Mouse (Mus musculus) kidney, postnatal 10 days (tissue): ENCODE measurements around the gene Cybb.
"Not testable (repeated sequence)": the region's sequence is repeated elsewhere in the genome, so short reads cannot be mapped to it uniquely, and the experiment has no call there.

ENCODE experiments used
- DNase-seq: peaks from one replicate; pipeline ENCODE4 v3.0.0; 2021; ENCODE audit warnings: mixed read lengths

The Cybb gene

DNA sequence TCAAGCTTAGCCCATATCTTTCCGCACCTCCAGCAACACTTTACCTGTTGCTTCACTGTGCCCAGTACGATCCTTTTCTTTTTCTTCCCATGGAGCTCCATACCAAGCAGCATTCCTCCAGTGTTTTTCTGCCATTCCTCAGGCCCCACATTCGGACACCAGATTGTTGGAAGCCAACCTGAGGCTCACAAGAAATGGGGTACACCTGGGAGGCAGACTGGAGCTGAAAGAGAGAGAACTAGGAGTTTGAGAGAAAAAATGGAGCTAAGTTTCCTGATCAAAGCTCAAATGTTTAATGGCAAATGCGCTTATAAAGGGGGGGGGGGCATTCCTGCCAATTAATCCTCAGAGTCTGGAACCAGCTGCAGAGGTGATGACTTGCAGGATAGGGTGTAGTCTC is at the start of gene Cybb:
Gene Cybb, minus strand, starts transcription at position 101 of the 400 bp plus-strand sequence.
- DNase-seq, result no peak

DNA sequence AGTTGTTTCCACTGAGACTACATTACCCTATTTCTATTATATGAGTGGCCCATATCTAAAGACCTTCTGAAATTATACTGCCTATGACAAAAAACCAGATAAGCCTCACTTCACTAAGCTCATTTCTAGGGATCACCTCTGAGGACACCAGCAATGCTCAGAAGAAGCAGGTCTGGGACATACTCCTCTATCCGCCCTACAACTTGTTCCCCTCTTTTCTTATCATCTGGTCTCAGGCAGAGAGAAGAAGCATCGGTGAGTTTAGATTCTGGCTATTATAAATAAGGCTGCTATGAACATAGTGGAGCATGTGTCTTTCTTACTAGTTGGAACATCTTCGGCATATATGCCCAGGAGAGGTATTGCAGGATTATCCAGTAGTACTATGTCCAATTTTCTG is 49.3 kb upstream of the Cybb start:
- DNase-seq, result no peak

DNA sequence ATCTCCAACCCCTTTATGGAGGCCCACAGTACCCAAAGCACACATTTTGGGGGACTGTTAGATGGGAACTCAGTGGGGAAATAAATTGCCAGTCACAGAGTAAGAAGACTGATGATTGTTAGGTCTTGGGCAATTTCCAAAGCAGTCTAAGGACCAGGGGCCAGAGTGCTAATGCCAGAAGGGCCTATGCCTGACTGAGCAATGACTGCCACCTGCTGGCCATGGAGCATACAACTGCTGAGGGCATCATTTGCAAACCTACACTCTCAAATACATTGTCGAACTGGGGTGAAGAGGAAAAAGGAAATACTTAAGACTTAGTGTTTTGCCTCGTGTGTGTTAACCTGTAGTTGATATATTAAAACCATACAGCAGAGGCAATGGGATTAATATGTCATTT is 32.4 kb upstream of the Cybb start:
- DNase-seq, result peak; percentile 73

DNA sequence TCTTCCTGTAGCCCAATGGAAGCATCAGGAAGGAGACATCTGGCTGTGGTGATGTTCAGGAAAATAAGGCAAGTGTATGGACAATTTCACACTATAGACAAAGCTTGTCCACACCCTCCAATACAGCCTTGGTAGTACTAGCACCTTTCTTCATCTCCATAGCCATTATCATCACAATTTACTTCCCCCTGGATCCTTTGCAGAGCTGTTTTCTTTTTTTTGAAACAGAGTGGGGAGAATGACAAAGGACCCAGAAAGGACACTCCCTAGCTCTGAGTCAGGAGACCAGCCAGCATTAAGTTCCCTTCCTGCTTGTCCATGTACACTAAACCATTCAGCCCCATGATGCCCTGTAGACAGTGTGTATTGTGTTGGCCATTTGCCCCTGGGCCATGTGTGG is 30.0 kb upstream of the Cybb start:
- DNase-seq, result not testable (repeated sequence)

DNA sequence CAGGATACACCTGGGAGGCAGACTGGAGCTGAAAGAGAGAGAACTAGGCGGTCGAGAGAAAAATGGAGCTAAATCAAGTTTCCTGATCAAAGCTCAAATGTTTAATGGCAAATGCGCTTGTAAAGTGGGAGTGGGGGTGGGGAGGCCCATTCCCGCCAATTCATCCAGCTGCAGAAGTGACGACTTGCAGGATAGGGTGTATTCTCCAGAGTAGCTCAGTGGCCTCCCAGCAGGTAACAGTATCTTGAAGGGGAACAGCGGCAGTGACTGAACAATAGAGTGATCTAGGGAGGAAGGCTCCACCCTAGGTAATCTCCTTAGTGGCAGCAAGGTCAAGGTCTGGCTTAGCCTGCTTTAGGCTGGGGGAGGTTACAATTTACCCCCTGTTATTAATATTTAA is 12.5 kb downstream of the Cybb start:
- not testable (repeated sequence) for DNase-seq

DNA sequence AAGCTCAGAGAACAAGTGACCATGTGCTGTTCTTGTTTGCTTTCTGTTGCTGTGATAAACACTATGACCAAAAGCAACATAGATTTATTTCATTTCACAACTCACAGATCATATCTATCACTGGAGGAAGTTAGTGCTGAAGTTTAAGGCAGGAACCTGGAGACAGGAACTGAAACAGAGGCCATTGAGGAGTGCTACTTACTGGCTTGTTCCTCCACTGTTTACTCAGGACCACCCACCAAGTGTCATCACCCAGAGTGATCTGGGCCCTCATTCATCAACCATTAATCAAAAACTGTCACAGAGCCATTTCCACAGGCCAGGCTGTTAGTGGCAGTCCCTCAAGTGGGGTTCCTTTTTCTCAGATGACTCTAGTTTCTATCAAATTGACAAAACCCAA is 13.1 kb downstream of the Cybb start:
- DNase-seq, result no peak

DNA sequence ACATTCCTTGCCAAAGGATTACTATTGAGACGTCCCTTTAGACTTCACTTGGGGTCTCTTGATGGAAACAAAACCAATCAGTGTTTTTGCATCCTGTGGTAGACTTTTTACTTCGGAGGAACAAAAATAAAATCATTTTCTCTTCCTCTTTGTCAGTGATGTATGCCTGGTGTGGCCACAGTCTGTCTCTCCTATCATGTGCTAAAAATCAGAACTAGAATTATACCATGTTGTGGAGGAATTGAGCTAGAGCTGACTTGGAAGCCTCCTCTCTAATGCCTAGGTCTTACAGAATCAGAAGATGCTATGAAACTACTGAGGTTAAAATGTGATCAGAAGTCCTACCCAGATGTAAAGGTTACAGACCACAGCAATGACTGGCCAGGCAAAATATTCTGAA is 13.8 kb downstream of the Cybb start:
- DNase-seq, result no peak

DNA sequence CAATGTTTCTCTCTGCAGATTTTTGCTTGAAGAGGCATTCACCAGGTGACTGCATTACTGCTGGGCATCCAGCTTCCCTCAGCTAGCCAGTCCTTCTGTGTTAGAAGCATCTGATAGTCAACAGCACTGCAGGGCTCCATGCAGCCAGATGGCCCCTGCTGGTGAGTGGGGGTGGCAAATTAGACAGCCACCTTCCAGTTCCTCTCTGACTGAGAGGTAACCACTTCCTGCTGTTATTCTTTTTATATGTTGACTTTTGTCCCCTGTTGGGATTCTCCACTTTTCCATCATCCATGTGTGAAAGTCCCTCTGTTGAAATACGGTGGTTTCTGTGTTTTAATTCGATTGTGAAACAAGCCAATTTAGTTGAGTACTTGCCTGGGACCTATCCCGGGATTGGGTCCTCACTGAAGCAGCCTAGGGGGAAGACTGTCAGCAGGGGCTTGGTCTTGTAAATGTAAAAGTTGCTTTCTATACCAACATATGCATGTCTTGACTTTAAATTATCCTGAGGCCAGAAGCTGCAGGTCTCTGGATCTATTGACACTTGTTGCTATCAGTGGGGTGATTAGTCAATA is 16.7 kb downstream of the Cybb start:
- DNase-seq, result no peak

DNA sequence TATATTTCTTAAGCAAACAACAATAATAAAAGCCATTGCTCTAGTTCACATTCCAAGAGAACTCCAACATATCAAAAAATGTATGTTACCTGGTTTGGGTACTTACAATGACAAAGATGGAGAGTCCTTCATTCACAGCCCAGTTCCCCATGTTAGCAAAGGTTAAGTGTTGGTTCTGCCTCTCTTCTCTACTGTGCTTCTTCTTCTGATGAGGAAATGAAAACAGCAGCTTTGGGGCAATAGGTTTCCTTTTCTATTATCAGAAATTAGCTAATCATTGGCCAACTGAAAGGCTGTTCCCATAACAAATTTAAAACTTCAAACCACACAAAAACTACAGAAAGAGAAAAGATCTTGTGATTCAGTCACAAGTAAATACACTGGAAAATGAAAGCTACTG is 18.5 kb downstream of the Cybb start:
- DNase-seq, result no peak

DNA sequence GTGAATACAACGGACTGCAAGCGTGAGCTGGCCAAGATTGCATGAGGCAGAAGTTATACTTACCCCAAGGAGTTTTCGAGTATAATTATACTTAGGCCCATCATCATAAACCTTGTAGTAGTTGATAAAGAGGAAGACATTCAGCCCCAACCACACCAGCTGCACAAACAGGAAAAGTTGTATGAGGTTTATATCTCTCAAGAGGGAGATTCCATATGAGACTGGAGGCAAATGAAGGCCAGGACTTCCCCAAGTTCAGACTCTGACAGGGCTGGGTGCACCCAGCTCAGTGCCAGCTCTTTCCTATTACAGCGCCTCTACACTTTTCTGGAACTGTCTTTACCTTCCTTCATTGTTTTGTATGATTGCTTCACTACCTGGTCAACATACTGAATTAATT is 20.6 kb downstream of the Cybb start:
- DNase-seq, result no peak

DNA sequence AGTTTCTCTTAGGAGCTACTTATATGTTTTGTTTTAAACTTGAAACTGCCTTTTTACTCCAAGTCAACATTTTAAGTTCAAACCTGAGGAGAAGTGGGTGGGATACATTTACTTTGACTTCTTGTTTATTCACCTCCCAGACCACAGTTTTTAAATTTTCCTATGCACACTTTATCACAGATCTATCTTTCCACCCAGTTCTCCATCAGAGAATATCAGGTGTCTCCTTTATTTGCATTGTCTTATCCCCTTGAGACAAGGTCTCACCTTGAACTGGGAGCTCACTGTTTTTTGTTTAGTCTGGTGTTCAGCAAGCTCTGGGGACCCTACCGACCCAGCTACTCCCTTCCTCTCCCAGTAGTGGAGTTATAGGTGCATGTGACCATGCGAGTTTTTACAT is 21.7 kb downstream of the Cybb start:
- DNase-seq, result no peak

DNA sequence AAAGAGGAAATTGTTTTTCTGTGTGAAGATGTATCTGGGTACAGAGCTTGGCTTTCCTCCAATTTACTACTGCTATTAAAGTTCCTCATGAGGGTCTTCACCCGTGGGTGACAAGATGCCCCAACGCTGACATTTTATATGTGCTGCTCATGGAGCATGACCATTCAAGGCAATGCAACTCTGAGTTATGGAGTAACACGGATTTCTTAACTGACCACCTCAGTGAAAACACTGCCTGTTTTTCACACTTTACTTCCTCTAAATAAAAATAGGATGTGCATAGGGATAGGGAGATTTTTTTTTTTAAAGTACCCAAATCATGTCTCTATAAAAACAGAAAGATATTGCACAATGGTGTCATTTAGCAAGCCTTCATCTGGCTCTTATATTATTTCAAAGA is 24.9 kb downstream of the Cybb start:
- no peak for DNase-seq

DNA sequence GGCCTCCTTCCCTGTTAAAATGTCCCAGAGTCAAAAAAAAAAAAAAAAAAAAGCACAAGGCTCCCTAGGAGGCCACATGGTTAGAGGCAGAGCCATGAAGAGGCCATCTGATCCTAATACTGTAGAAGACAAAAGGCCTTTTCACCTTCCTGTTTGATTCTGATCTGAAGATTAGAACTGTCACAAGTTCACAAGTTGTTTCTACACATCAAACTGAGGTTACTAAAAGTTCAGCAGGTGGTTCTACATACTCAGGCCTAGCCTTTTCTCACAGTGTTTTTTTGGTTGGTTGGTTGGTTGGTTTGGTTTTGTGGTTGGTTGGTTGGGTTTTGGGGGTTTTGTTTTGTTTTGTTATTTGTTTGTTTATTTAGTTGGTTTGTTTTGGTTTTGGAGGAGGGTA is 26.2 kb downstream of the Cybb start:
- DNase-seq, result no peak

DNA sequence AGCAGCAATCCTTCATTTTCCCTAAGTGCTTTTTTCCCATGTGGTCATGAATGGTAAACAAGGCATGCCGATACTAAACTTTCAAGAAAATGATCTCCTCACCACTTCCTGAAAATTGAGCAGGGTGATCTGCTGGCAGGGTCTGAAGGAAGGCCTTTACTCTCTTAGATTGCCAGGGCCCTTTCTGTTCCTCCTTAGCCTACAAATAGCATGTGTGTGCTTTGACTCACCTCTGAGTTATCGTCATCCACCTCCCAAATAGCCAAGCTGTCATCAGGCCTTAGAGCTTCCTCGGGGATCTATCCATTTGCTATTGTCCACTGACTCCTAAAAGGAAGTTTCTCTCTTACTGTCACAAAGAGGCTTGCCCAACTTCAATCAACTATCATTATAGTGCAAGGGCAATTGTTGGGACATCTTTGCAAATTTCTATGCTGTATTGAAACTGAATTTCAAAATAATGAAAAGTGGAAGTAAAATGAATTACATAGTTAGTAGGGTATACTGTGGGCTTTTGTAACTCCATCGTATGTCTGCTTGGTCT is 27.1 kb downstream of the Cybb start:
- no peak for DNase-seq

DNA sequence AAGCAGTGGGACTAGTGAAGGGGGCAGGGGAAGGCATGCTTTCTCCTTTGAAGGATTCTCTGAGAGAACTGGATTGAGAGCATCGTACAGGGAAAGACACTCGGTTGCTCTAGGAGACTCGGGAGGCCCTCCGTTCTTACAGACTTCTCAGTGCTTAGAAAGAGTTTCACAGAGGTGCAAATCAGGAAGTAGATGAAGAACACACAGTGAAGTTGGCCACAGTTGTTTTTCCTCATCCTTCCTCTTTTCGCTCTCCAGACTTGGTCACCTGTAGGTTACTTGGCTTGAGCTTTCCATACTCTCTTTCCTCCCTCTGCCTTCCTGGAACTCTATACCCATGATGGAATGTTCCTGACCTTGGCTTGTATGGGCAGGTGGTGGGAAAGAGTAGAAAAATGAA is 35.2 kb downstream of the Cybb start:
- DNase-seq, result no peak

DNA sequence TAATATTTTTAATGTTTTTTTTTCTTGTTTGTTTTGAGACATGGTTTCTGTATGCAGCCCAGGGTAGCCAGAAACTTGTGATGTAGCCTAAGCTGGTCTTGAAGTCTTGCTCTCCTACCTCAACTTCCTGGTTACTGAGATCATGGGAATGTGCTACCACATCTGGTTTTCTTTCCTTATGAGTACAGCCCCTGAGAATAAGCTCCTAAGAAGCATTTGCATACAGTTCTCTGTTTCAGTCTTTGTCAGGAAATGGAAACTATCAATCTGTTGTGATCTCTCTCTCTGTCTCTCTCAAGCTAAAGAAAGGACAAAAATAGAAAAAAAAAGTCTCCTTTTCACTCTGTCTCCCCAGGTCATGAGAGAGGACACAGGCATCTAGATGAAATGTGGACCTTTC is 40.3 kb downstream of the Cybb start:
- DNase-seq, result no peak

DNA sequence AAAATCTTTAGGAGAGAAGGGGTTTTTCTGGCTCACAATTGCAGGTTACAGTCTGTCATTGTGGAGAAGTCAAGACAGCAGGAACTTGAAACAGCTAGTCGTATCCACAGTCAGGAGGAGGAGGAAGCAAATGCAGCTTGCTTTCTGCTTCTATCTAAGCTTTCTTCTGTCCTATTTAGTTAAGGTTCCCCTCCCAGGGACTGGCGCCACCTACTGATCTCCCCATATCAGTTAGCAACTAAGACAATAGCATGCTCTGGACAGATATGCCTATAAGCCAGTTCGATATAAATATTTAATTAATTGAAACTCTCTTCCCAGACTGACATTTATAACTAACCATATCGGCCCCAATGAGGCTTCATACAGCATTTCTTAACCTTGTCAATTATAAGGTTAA is 46.5 kb downstream of the Cybb start:
- DNase-seq, result peak; percentile 9

DNA sequence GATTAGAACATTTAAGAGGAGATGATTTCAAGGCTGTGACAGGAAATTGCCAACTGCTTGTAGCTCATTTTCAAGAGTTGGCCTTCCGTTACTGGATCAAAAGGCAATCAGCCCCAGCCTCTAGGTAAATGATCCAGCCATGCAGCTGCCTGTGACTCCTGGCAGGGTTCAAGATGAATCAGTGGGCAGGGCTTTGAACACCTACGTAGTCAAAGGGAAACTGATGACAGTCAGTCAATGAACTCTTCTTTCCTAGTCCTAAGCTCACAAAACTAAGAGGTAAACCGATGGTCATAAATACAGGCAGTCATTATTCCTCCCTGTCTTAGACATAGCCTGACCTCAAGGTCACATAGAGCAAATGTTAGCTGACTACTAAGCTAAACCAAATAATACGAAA is 47.0 kb downstream of the Cybb start:
- DNase-seq, result no peak

DNA sequence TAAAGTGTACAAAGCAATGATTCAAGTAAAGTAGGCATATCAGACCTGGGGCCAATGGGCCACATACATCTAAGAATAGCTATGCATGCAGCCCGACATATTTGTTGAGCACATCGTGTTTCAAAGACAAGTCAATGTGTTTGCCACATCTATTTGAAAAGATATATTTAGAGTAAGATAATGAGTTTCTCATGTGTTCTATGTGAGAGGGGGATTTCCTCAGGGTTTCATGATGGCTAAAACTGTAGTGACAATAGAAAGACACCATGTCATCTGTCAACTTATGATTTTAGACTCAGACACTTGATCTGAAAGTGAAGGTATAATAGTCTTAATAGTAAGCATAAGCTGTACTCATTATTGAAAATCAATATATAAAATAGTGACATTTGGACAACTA is 48.3 kb downstream of the Cybb start:
- DNase-seq, result no peak

DNA sequence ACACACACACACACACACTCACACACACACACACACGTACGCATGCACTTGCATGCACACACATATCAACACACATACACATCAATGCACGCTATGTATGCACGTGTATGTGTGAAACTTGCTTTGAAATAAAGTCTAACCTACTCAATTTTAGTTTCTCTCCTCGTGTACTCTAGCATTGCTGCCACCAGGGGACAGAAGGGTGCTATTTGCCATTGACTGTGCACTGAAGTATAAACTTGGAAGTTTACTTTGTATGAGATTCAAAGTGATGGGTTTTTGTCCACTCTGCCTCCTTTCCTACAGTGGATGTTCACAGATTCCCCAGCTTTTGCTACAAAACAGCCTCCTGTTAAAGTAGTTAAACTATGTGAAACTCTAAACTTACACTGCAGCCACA is 73.7 kb downstream of the Cybb start:
- no peak for DNase-seq
